Mouse (Mus musculus) lung, postnatal 10 days (tissue): ENCODE measurements at regions not wholly inside any gene's neighbourhood (a gene's known extent, or its start where the extent isn't known, plus 50 kb on each side); places are given as distances from the start of the nearest gene placed in this dataset.
A peak's percentile ranks its signal among the peaks of the same experiment; 100 is the strongest.

Source experiments
- DNase-seq: peaks from one replicate; pipeline ENCODE4 v3.0.0; 2021

GRCm38 (mm10) chr5:44416844-44417589 is 190.6 kb upstream of the Tapt1 start:
- no peak for DNase-seq

GRCm38 (mm10) chr5:44414441-44414840 is 188.0 kb upstream of the Tapt1 start:
- DNase-seq, result peak; percentile 75

- no peak for DNase-seq
Measured at GRCm38 (mm10) chr5:44403300-44403699, 176.9 kb upstream of the Tapt1 start.

- DNase-seq, result no peak
Measured at GRCm38 (mm10) chr5:44400573-44401332, 174.3 kb upstream of the Tapt1 start.

GRCm38 (mm10) chr5:44387237-44387810 is 160.9 kb upstream of the Tapt1 start:
- DNase-seq, result no peak

GRCm38 (mm10) chr5:44386176-44386575 is 159.8 kb upstream of the Tapt1 start:
- DNase-seq, result no peak

- no peak for DNase-seq
Measured at GRCm38 (mm10) chr5:44383049-44383448, 156.6 kb upstream of the Tapt1 start.

- DNase-seq, result no peak
Measured at GRCm38 (mm10) chr5:44370006-44370405, 143.6 kb upstream of the Tapt1 start.

- no peak for DNase-seq
Measured at GRCm38 (mm10) chr5:44352324-44352723, 125.9 kb upstream of the Tapt1 start.

- no peak for DNase-seq
Measured at GRCm38 (mm10) chr5:44341457-44342014, 115.1 kb upstream of the Tapt1 start.

- DNase-seq, result no peak
Measured at GRCm38 (mm10) chr5:44338662-44339061, 112.2 kb upstream of the Tapt1 start.

- no peak for DNase-seq
Measured at GRCm38 (mm10) chr5:44335756-44336155, 109.3 kb upstream of the Tapt1 start.

- no peak for DNase-seq
Measured at GRCm38 (mm10) chr5:44319626-44320025, 93.2 kb upstream of the Tapt1 start.

- DNase-seq, result no peak
Measured at GRCm38 (mm10) chr5:44306769-44307557, 80.5 kb upstream of the Tapt1 start.

- DNase-seq, result peak; percentile 58
Measured at GRCm38 (mm10) chr5:44303886-44304855, 77.7 kb upstream of the Tapt1 start.

GRCm38 (mm10) chr5:44284384-44284783 is 58.0 kb upstream of the Tapt1 start:
- DNase-seq, result peak; percentile 82
